Mouse (Mus musculus) layer of hippocampus, adult 2 months (tissue): ENCODE measurements at regions not wholly inside any gene's neighbourhood (a gene's known extent, or its start where the extent isn't known, plus 50 kb on each side); places are given as distances from the start of the nearest gene placed in this dataset.
"Not testable (repeated sequence)": the region's sequence is repeated elsewhere in the genome, so short reads cannot be mapped to it uniquely, and the experiment has no call there.

Source experiments
- DNase-seq, 2 experiments: peaks; one replicate each; pipeline ENCODE4 v3.0.0; 2022; ENCODE audit warnings: low spot score in 2 of 2
- H3K27ac ChIP-seq: fragments of 200-600 bp; 2 replicates; pipeline ENCODE4 v1.8.1; 2022
- H3K4me3 ChIP-seq: fragments of 200-600 bp; 2 replicates; pipeline ENCODE4 v1.8.1; 2022; ENCODE audit warnings: mild to moderate bottlenecking
- CTCF ChIP-seq: fragments of 200-600 bp; conservative IDR thresholded peaks from 2 replicates; pipeline ENCODE4 v1.8.1; 2022; ENCODE audit warnings: antibody characterized with exemption, mild to moderate bottlenecking, moderate library complexity

DNA sequence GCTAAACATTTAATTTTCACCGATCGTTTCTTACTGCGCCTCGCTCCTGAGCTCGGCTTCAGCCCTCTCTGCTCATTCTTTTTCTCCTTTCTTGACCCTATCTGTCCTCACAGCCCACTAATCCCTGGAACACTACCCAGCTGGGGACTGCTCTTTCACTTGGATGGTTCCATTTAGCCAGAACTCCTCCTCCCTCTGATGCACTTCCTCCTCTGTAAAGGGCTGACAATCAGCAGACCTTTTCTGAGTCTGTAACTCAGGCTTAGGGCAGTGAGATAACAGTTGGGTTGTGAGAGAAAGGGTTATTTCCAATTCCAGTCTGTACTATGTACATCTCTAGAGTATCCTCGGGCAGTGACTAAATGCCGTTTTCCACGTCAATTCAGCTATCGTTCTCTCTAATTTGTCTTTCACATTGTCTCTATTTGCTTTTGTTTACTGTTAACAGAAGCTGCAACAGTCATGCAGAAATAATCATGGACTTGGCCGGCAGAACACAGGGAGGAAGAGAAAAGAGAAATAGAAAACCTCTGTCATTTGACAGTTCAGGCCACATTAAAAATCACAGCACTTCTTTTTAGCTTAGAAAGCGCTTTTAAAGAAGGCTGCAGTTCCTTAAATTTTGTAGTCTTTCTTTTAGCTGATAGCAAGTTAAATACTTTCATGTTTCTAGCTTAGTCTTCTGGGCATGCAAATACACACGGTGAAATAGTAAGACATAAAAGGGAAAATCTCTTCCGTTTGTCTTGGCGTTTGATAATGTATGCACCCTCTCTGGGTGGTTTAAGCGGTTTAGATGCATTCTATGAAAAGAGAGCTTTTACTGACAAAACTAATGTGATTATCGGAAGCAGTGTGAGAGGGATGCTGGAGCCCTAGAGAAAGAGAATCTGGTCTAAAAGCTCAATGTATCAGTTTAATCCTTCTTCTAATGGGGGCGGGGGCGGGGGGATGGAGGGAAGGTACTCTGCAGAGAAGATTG lies 94.7 kb upstream of the Fam181b start:
- TF ChIP-seq CTCF, result no peak
- Histone ChIP-seq H3K4me3 (peak overlapping the region; percentile 34), H3K27ac (peak overlapping the region; percentile 81)
- DNase-seq, result no peak

DNA sequence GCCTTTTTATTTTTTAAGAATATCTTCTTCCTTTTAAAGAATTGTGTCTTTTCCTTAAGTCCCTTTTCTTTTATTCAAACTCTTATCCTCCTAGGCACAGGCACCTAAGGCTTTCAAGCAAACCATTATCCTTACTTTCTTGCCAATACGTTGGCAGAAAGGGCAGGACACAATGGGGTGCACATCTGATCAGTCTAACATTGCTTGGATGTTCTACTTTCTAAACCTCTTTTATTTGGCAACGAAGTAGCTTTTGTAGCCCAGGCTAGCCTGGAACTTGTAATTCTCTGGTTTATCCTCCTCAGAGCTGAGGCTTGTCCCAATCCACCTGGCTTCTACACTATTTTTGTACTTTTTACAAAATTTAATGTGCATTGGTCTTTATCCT lies 94.0 kb upstream of the Fam181b start:
- Histone ChIP-seq H3K4me3 (no peak overlapping the region), H3K27ac (peak overlapping the region; percentile 81; the same call in 1 of the 2 replicates)
- DNase-seq, result no peak
- TF ChIP-seq CTCF, result no peak

DNA sequence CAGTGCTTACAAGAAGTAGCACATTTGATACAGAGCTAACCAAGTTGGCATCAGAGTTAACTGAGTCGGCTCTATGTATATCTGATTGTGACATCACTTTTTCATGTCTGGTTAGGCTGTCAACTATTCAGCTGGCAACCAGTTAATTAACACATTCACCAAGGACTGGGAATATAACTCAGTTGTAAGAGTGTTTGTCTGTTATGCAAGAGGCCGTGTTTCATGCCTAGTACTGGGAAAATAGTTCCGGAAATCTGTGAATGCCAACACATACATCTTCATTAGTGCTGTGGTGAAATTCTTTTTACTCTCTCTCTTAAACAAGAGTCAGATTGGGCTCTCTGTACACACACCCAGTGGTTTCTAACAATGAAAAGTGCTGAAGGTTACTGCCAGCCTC lies 80.8 kb upstream of the Fam181b start:
- no peak for TF ChIP-seq CTCF
- no peak for DNase-seq
- Histone ChIP-seq H3K27ac (no peak overlapping the region), H3K4me3 (no peak overlapping the region)

DNA sequence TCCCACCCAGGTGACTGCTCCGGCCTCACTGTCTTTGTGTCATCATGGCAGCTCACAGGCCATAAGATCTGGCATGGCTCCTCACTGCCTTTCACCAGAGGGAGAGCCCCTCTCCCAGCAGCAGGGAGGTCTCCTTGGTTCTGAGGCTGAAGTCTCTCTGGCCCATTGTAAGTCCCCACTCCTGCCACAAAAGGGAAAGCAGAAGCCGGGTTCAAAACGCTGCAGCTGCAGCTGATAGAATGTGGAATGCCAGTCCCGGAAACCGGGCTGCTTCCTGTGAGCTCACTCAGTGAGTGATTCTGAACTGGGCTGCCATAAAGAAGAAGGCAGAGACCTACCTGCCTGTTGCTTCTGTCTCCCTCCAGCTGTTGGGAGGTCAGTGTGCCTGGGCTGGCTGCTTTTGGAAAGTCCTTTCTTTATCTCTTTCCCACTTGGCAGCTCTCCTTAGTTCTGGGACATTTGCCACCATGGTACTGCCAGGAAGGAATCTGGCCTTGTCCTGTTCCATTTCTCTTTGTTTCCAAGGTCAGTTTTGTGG lies 72.9 kb upstream of the Fam181b start:
- H3K4me3 ChIP-seq, result not testable (repeated sequence)
- peak overlapping the region; percentile 67 for H3K27ac ChIP-seq
- peak; percentile 44 to 66 for DNase-seq

DNA sequence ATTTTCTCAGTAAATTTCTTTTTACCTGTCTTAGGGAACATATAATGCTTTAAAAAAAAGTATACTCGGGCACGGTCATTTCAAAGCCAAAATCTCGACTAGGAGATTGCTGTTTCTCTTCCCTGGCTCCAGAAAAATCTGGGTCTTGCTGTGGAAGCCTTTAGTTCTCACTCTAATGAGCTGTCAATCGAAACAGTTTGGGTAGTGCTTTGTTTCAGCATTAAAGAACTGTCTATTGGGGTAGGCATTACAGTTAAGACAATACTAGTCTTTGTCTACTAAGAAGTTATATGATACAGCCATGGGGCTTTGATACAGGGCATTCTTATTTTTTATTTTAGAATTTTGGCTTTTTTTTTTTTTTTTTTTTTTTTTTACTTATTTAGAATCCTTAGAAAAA lies 71.9 kb upstream of the Fam181b start:
- H3K27ac ChIP-seq, result peak overlapping the region; percentile 67
- DNase-seq, result no peak
- TF ChIP-seq CTCF, result no peak
- H3K4me3 ChIP-seq, result peak overlapping the region; percentile 29; the same call in 1 of the 2 replicates

DNA sequence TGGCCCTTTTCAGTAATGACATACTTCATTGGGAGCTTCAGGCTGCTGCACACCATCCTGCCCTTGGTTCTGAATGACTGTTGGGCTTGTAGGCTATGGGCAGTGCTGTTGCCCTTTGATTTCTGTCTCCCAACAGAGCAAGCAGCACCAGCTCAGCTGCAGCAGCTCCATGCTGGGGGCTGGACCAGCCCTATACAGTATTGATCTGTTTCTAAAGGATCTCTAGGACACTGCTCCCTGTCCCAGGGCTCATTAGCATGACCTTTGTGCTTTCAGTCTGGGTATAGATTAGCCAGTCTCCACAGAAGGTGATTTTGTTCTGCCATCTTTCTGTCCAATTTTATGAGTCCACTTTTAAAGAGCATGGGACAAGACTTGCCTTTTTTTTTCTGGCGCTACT lies 60.3 kb upstream of the Fam181b start:
- DNase-seq, result no peak
- Histone ChIP-seq H3K4me3 (no peak overlapping the region), H3K27ac (no peak overlapping the region)
- no peak for TF ChIP-seq CTCF

DNA sequence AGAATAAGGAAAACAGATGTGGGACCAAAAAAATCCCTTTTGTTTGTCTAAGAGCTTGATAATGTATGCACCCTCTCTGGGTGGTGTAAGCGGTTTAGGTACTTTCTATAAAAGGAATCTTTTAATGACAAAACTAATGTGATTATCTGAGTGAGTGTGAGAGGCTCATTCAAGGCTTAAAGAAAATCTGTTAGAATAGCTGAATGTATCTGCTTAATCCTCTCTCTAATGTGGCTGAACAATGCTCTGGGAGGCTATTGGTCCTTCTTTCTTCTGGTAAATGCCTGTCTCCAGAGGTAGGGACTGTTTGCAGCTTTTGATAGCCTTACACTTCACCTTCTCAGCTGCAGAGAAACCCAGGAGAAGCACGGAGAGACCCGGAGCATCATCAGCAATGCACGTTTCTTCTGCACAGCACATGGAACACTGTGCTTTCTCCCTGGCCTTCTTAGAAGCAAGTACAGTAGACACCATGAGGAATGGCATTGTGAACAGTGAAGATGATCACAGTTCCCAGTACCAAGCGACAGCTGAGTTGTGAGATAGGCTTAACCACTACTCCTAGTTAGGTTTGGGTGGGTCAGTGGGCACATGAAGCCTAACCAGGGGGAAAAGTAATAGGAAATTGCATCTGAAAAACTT lies 56.1 kb upstream of the Fam181b start:
- DNase-seq, result no peak
- Histone ChIP-seq H3K4me3 (no peak overlapping the region), H3K27ac (no peak overlapping the region)
- no peak for TF ChIP-seq CTCF

DNA sequence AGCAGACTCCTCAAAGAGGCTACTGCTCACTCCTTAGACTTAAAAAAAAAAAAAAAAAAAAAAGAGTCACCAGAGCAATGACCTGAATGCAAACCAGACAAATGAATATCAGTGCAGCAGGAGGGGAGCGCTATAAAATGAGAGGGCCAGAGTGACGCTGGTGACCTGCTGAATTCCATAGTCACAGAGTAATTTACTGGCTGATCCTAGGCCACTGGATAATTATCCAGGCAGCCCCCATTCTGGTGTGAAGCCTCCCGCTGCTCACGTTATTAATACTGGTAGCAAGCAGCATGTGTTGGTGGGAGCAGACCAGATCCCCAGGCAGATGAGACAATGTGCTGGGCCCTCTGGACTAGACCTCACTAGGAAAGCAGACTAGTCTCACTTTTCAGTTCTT lies 53.4 kb upstream of the Fam181b start:
- Histone ChIP-seq H3K4me3 (no peak overlapping the region), H3K27ac (no peak overlapping the region)
- no peak for DNase-seq
- TF ChIP-seq CTCF, result no peak
